Mouse (Mus musculus): ENCODE measurements around the gene Scgb1b30. TPM values are rescaled to one million over a fixed set of nuclear protein-coding genes. Genes with fewer than 3 reads are reported as not detected.
"Not testable (repeated sequence)": the region's sequence is repeated elsewhere in the genome, so short reads cannot be mapped to it uniquely, and the experiment has no call there.

Gene Scgb1b30
- polyA plus RNA-seq (2014; fragmentation: Nextera tagmentation; extraction: Ambion mirVana) = not detected in 2 replicates

DNA sequence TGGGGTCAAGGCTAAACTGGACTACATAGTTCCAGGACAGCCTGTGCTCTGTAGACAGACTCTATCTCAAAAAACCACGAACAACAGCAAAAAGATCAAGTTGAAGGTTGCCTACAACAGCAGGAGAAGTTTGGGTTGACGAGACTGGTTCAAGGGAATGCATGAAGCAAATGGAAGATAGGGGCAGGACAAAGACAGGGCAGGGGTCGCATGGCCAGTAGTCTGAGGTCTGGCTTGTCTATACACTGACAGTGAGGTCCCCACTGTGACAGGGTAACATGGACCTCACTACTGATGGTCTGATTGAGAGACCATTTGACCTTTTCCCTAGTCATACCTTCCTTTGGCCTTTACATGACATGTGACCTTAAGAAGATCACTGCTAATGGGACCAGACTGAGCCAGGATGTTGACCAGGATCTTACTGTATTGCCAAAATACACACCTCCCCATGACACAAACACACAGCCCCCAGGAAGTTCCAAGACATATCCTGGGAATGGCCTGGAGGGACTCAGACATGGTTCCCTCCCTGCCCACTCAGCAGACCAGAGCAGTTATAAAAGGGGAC lies at the start of gene Scgb1b30:
Scgb1b30 (plus strand) TSS at position 521 of the 571 bp plus-strand sequence.
- Histone ChIP-seq H3K4me2 (replicated peaks; ENCODE audit: low read depth, low read length) (no peak within 1 kb of the TSS), H3K4me3 (ENCODE audit: low read depth, low read length) (no peak within 1 kb of the TSS), H3K9me3 (ENCODE audit: control insufficient read depth, low read length) (no peaks in the 10 kb centered on the region; the same call in 1 of the 2 replicates), H3K27me3 (ENCODE audit: control insufficient read depth, insufficient read depth, low read length) (no peaks in the 10 kb centered on the region), H3K9ac (ENCODE audit: low read depth, low read length) (no peak within 1 kb of the TSS), H3K36me3 (ENCODE audit: control insufficient read depth, insufficient read depth, low read length) (no peaks in the 10 kb centered on the region), H3K27ac (ENCODE audit: low read depth, low read length) (no peak within 1 kb of the TSS), H3K4me1 (replicated peaks; ENCODE audit: control insufficient read depth, insufficient read depth, low read length) (no peaks in the 10 kb centered on the region)
- ATAC-seq (ENCODE audit: low FRiP score) (no peak), DNase-seq (ENCODE audit: low spot score) (no peak)
- 83% methylated on average over 3 of the region's 3 CpGs for WGBS

DNA sequence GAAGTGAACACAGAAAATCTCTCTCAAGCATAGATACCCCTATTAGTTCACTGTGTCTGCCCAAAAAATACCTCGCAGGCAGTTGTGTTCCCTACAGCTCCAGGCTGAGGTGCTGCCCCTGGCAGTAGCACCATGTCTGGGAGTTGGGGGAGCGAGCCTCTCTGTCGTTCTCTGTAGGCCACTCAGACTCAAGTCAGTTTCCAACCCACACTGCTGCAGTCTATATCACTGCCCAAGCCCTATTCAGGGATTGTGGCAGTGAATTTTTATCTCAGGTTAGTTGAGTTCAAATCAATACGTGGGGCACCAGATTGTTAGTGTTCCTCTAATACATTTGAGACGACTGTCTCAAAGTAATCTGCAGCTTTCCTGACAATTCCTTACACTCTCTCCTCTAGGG lies 27.1 kb upstream of the Scgb1b30 start:
- H3K9ac ChIP-seq (ENCODE audit: low read depth, low read length); H3K4me3 ChIP-seq (ENCODE audit: low read depth, low read length); H3K9me3 ChIP-seq (ENCODE audit: control insufficient read depth, low read length); H3K27me3 ChIP-seq (ENCODE audit: control insufficient read depth, insufficient read depth, low read length); DNase-seq (ENCODE audit: low spot score); ATAC-seq (ENCODE audit: low FRiP score); H3K4me2 ChIP-seq (replicated peaks; ENCODE audit: low read depth, low read length); H3K27ac ChIP-seq (ENCODE audit: low read depth, low read length); H3K36me3 ChIP-seq (ENCODE audit: control insufficient read depth, insufficient read depth, low read length); H3K4me1 ChIP-seq (replicated peaks; ENCODE audit: control insufficient read depth, insufficient read depth, low read length): not testable (repeated sequence)
- WGBS = 75% methylated on average over 5 of the region's 5 CpGs

DNA sequence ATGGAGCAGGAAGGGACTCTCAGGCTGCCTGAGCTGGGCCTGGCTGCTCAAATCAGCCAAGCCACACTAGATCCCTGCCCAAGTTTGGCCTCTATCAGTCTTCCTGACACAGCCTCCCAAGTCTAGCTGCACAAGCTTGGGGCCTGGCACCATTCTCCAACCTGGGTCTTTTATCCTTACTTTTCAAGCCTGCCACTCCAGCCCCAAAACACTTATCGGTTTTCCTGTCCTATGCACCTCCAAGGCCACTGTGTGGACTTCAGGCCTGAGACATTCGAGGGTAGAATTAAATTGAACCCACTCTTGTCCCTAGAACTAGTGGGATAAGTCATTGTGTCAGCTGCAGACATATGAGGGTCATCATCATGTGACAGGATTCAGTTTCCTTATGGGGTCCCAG lies 4.8 kb downstream of the Scgb1b30 start:
- 76% methylated on average over 2 of the region's 2 CpGs for WGBS
- H3K27me3 ChIP-seq (ENCODE audit: control insufficient read depth, insufficient read depth, low read length) = no peaks in the 10 kb centered on the region
- no peak for ATAC-seq (ENCODE audit: low FRiP score)
- H3K4me2 ChIP-seq (replicated peaks; ENCODE audit: low read depth, low read length) = no peak overlapping the region
- DNase-seq (ENCODE audit: low spot score) = no peak
- no peak overlapping the region for H3K9ac ChIP-seq (ENCODE audit: low read depth, low read length)
- no peaks in the 10 kb centered on the region for H3K4me1 ChIP-seq (replicated peaks; ENCODE audit: control insufficient read depth, insufficient read depth, low read length)
- H3K9me3 ChIP-seq (ENCODE audit: control insufficient read depth, low read length) = no peaks in the 10 kb centered on the region; the same call in 1 of the 2 replicates
- no peak overlapping the region for H3K4me3 ChIP-seq (ENCODE audit: low read depth, low read length)
- no peaks in the 10 kb centered on the region for H3K36me3 ChIP-seq (ENCODE audit: control insufficient read depth, insufficient read depth, low read length)
- no peak overlapping the region for H3K27ac ChIP-seq (ENCODE audit: low read depth, low read length)

DNA sequence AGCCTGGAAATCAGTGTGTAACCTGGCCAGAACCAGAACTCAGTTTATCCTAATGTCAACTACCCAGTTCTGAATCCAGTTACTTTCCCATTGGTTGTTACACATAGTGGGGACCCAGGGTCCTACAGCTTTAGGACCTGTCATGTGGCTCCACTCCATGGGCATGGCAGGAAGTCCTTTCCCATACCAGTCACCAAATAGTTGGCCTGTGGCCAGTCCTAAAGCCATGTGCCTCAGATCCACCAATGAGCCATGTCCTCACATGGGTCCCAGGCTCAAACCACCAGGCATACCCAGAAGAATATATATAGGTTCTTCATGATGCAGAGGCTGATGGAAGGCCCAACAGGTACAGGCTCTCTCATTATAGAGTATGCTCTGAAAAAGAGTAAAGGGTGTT lies 6.0 kb downstream of the Scgb1b30 start:
- Histone ChIP-seq H3K9ac (ENCODE audit: low read depth, low read length) (no peak overlapping the region), H3K4me1 (replicated peaks; ENCODE audit: control insufficient read depth, insufficient read depth, low read length) (no peaks in the 10 kb centered on the region), H3K27ac (ENCODE audit: low read depth, low read length) (no peak overlapping the region), H3K4me3 (ENCODE audit: low read depth, low read length) (no peak overlapping the region), H3K36me3 (ENCODE audit: control insufficient read depth, insufficient read depth, low read length) (no peaks in the 10 kb centered on the region), H3K9me3 (ENCODE audit: control insufficient read depth, low read length) (no peaks in the 10 kb centered on the region), H3K4me2 (replicated peaks; ENCODE audit: low read depth, low read length) (no peak overlapping the region), H3K27me3 (ENCODE audit: control insufficient read depth, insufficient read depth, low read length) (no peaks in the 10 kb centered on the region)
- no peak for DNase-seq (ENCODE audit: low spot score)
- ATAC-seq (ENCODE audit: low FRiP score) = no peak

DNA sequence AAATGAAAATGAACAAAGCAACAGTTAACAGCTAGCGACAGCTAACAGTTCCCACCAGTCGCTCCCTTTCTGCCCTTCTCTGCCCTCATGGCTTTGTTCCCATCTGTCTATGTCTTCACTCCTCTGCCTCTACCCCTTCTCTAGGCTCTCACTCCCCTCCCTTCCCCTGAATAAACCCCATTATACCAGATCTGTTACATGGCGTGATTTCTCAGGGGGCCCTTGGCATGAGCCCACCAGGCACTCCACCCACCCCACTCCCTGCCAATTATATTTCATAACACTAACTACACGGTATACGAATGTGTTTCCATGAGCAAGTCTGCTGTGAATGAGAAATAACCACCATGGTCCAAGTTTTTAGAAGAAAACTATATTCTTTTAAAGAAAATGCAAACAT lies 14.0 kb downstream of the Scgb1b30 start:
- Histone ChIP-seq H3K36me3 (ENCODE audit: control insufficient read depth, insufficient read depth, low read length) (0 out of 2 replicates have a peak, but pooled peaks cover 2% of the 10 kb centered on the region), H3K27ac (ENCODE audit: low read depth, low read length) (no peak overlapping the region), H3K9me3 (ENCODE audit: control insufficient read depth, low read length) (no peaks in the 10 kb centered on the region), H3K4me2 (replicated peaks; ENCODE audit: low read depth, low read length) (no peak overlapping the region), H3K27me3 (ENCODE audit: control insufficient read depth, insufficient read depth, low read length) (no peaks in the 10 kb centered on the region), H3K9ac (ENCODE audit: low read depth, low read length) (no peak overlapping the region), H3K4me3 (ENCODE audit: low read depth, low read length) (no peak overlapping the region), H3K4me1 (replicated peaks; ENCODE audit: control insufficient read depth, insufficient read depth, low read length) (no peaks in the 10 kb centered on the region)
- DNase-seq (ENCODE audit: low spot score) = no peak
- 90% methylated on average over 5 of the region's 5 CpGs for WGBS
- ATAC-seq (ENCODE audit: low FRiP score) = no peak

DNA sequence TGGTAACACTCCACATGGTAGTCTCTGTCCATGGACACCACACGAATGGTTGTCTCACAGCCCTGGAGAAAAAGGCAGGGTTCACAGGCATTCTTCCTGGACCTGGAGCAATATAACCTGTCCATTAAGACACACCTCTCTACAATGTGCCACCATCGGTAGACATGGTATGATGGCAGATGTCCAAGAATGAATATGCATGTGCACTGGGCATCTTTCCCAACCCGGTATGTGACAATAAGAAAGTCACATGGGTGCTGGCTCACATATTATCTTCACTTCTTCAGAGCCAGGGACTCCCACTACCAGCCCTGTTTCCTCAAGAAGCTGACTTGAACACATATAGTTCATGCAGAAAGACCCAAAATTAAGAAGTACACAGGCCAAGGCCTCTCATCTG lies 21.4 kb downstream of the Scgb1b30 start:
- WGBS = 98% methylated on average over 3 of the region's 3 CpGs
- no peak overlapping the region for H3K27ac ChIP-seq (ENCODE audit: low read depth, low read length)
- no peak overlapping the region for H3K4me2 ChIP-seq (replicated peaks; ENCODE audit: low read depth, low read length)
- no peak overlapping the region for H3K9ac ChIP-seq (ENCODE audit: low read depth, low read length)
- ATAC-seq (ENCODE audit: low FRiP score) (no peak), DNase-seq (ENCODE audit: low spot score) (no peak)
- no peak overlapping the region for H3K4me3 ChIP-seq (ENCODE audit: low read depth, low read length)
- 0 out of 2 replicates have a peak, but pooled peaks cover 3% of the 10 kb centered on the region for H3K36me3 ChIP-seq (ENCODE audit: control insufficient read depth, insufficient read depth, low read length)
- H3K4me1 ChIP-seq (replicated peaks; ENCODE audit: control insufficient read depth, insufficient read depth, low read length) = no peaks in the 10 kb centered on the region
- H3K9me3 ChIP-seq (ENCODE audit: control insufficient read depth, low read length) = no peaks in the 10 kb centered on the region
- H3K27me3 ChIP-seq (ENCODE audit: control insufficient read depth, insufficient read depth, low read length) = no peaks in the 10 kb centered on the region

DNA sequence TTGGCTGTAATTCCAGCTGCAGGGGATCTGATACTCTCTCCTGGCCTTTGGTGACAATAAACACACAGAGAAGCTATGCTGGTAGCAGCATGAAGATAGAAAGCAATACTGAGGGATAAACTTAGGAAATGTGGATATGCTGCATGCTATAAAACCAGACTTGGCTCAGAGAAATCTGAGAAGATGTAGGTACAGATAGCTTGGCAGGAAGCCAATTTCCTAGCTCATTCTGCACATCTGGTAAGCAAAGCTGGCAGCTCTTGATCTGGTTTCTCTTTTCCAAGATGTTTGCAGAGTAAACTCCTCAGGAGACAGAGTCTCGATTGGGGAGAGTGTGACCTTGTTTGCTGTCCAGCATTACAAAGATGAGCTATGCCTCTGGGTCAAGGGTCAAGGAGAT lies 25.4 kb downstream of the Scgb1b30 start:
- DNase-seq (ENCODE audit: low spot score); H3K27me3 ChIP-seq (ENCODE audit: control insufficient read depth, insufficient read depth, low read length); H3K4me2 ChIP-seq (replicated peaks; ENCODE audit: low read depth, low read length); H3K27ac ChIP-seq (ENCODE audit: low read depth, low read length); H3K9ac ChIP-seq (ENCODE audit: low read depth, low read length); H3K4me3 ChIP-seq (ENCODE audit: low read depth, low read length); H3K9me3 ChIP-seq (ENCODE audit: control insufficient read depth, low read length); ATAC-seq (ENCODE audit: low FRiP score); H3K36me3 ChIP-seq (ENCODE audit: control insufficient read depth, insufficient read depth, low read length); H3K4me1 ChIP-seq (replicated peaks; ENCODE audit: control insufficient read depth, insufficient read depth, low read length): not testable (repeated sequence)
- WGBS = 59% methylated on average over 1 of the region's 1 CpGs

DNA sequence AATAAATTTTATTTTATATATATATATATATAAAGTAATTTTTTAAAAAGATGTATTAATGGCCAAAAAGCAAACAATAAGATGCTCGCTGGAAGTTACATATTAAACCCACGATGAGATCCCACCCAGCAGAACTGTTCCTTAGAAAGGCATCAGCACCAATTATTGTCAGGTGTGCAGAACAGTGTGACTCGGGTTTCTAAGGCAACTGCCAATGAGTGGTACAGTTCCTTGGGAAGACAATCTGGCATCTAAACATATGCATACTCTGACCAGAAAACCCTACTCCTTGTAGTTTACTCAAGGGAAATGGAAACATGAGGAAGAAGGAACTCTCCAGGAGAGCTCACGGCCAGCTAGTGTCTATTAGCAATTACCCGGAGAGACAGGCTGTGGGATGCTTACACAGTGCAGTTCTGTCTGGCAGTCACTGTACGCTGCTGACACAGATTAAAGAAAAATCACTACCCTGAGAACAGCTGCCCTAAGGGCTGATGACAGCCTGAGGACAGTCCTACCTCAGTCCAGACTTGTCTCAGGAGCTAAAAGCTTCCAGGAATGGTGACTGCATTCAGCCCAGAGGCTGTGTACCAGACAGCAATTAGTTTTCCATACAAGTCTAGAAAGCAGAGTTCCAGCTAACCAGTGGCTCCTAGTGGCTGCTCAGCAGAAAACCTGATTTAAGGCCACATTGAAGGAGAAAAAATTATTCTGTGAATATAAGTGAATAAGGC lies 27.9 kb downstream of the Scgb1b30 start:
- Histone ChIP-seq H3K4me2 (replicated peaks; ENCODE audit: low read depth, low read length) (no peak overlapping the region), H3K9ac (ENCODE audit: low read depth, low read length) (no peak overlapping the region), H3K36me3 (ENCODE audit: control insufficient read depth, insufficient read depth, low read length) (no peaks in the 10 kb centered on the region), H3K9me3 (ENCODE audit: control insufficient read depth, low read length) (no peaks in the 10 kb centered on the region), H3K4me1 (replicated peaks; ENCODE audit: control insufficient read depth, insufficient read depth, low read length) (no peaks in the 10 kb centered on the region), H3K27ac (ENCODE audit: low read depth, low read length) (no peak overlapping the region), H3K4me3 (ENCODE audit: low read depth, low read length) (no peak overlapping the region), H3K27me3 (ENCODE audit: control insufficient read depth, insufficient read depth, low read length) (no peaks in the 10 kb centered on the region)
- 86% methylated on average over 6 of the region's 6 CpGs for WGBS
- ATAC-seq (ENCODE audit: low FRiP score) (peak; percentile 26; the same call in 1 of the 2 replicates), DNase-seq (ENCODE audit: low spot score) (no peak)

DNA sequence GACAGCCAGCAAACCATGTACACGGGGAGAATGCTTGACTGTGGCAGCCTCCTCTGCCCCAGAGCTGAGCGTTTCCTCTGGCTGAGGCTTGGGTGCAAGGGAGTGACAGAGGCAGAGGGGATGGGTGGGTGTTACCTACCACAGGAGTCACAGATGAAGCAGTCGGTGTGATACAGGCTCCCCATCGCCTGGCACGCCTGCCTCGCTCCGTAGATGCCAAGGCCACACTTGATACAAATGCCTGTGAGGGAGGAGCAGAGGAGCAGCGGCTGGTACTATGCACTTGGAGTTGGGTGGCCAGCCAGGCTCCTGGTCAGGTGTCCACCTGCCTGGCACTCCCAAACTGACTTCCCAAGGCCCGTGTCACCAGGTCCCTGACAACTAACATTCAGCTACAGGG lies 30.1 kb downstream of the Scgb1b30 start:
- ATAC-seq (ENCODE audit: low FRiP score) = no peak
- no peaks in the 10 kb centered on the region for H3K36me3 ChIP-seq (ENCODE audit: control insufficient read depth, insufficient read depth, low read length)

More for the DNA sequence above, 30.1 kb downstream of the Scgb1b30 start:
- H3K4me3 ChIP-seq (ENCODE audit: low read depth, low read length) = no peak overlapping the region
- H3K9me3 ChIP-seq (ENCODE audit: control insufficient read depth, low read length) = no peaks in the 10 kb centered on the region
- H3K27me3 ChIP-seq (ENCODE audit: control insufficient read depth, insufficient read depth, low read length) = no peaks in the 10 kb centered on the region
- no peak overlapping the region for H3K27ac ChIP-seq (ENCODE audit: low read depth, low read length)
- H3K4me1 ChIP-seq (replicated peaks; ENCODE audit: control insufficient read depth, insufficient read depth, low read length) = no peaks in the 10 kb centered on the region
- WGBS = 95% methylated on average over 9 of the region's 9 CpGs
- DNase-seq (ENCODE audit: low spot score) = no peak
- no peak overlapping the region for H3K9ac ChIP-seq (ENCODE audit: low read depth, low read length)
- no peak overlapping the region for H3K4me2 ChIP-seq (replicated peaks; ENCODE audit: low read depth, low read length)
